Mouse (Mus musculus) cerebellum, postnatal 14 days (tissue): ENCODE measurements around the gene Arl2bp.

ENCODE experiments used
- DNase-seq, 2 experiments: peaks; one replicate each; pipeline ENCODE4 v3.0.0; 2021; ENCODE audit warnings: mixed read lengths in 2 of 2

Gene Arl2bp

GRCm38 (mm10) chr8:94695994-94696384, 29.6 kb downstream of the Arl2bp start, which contains the start of gene Pllp:
TSS of gene Pllp (minus strand) at chr8:94696278.
- peak; percentile 42 to 55 for DNase-seq

GRCm38 (mm10) chr8:94696566-94696965, 30.2 kb downstream of the Arl2bp start:
- DNase-seq: no peak

- DNase-seq: peak in 1 of 2 experiments; percentile 1
These were observed 31.6 kb downstream of the Arl2bp start for GRCm38 (mm10) chr8:94697956-94698355.

- no peak for DNase-seq
These were observed 33.0 kb downstream of the Arl2bp start for GRCm38 (mm10) chr8:94699366-94699765.

GRCm38 (mm10) chr8:94700421-94700935, 34.1 kb downstream of the Arl2bp start:
- DNase-seq: no peak

- DNase-seq: no peak
These were observed 35.8 kb downstream of the Arl2bp start for GRCm38 (mm10) chr8:94702156-94702555.

GRCm38 (mm10) chr8:94702844-94703813, 36.7 kb downstream of the Arl2bp start:
- DNase-seq: peak; percentile 76

GRCm38 (mm10) chr8:94703972-94704668, 37.7 kb downstream of the Arl2bp start:
- DNase-seq: peak; percentile 99 to 100

- DNase-seq: no peak
These were observed 38.2 kb downstream of the Arl2bp start for GRCm38 (mm10) chr8:94704669-94704984.

- DNase-seq: no peak
These were observed 39.3 kb downstream of the Arl2bp start for GRCm38 (mm10) chr8:94705581-94706245.

GRCm38 (mm10) chr8:94706732-94707395, 40.5 kb downstream of the Arl2bp start:
- peak in 1 of 2 experiments; percentile 15 for DNase-seq

GRCm38 (mm10) chr8:94710336-94710735, 43.9 kb downstream of the Arl2bp start:
- no peak for DNase-seq

- peak; percentile 93 to 96 for DNase-seq
These were observed 44.8 kb downstream of the Arl2bp start for GRCm38 (mm10) chr8:94711160-94711718.

GRCm38 (mm10) chr8:94714556-94714955, 48.2 kb downstream of the Arl2bp start:
- DNase-seq: no peak

- DNase-seq: peak in 1 of 2 experiments; percentile 34
These were observed 49.5 kb downstream of the Arl2bp start for GRCm38 (mm10) chr8:94715871-94716270.

GRCm38 (mm10) chr8:94716841-94717240, 50.4 kb downstream of the Arl2bp start:
- DNase-seq: no peak
